Mouse (Mus musculus) kidney, embryonic 16.5 days (tissue): ENCODE results near the gene Ckap2l. TPM values are rescaled to one million over a fixed set of nuclear protein-coding genes. Genes with fewer than 3 reads are reported as not detected.

Experiments used
- ATAC-seq: fragments of 200-750 bp; cut with Nextera tagmentation; 2 replicates; pipeline ENCODE4 v1.8.0; 2017; ENCODE audit warnings: moderate TSS enrichment; ENCODE audit not compliant: low FRiP score, low TSS enrichment
- H3K27ac ChIP-seq: fragments of 300-500 bp; sonication (generic); 2 replicates; pipeline ENCODE4 v1.5.1; 2014; ENCODE audit warnings: low read length
- H3K27me3 ChIP-seq: fragments of 300-500 bp; sonication (generic); 2 replicates; pipeline ENCODE4 v1.6.1; 2014; ENCODE audit warnings: low read length, control low read depth, mixed read lengths; ENCODE audit not compliant: insufficient read depth
- H3K36me3 ChIP-seq: fragments of 300-500 bp; sonication (generic); 2 replicates; pipeline ENCODE4 v1.6.1; 2014; ENCODE audit warnings: low read length, control low read depth, mixed read lengths; ENCODE audit not compliant: insufficient read depth
- H3K4me1 ChIP-seq: fragments of 300-500 bp; sonication (generic); 2 replicates; pipeline ENCODE4 v1.6.1; 2014; ENCODE audit warnings: low read length, control low read depth, mixed read lengths; ENCODE audit not compliant: insufficient read depth
- H3K4me2 ChIP-seq: fragments of 300-500 bp; sonication (generic); replicated peaks from 2 replicates; pipeline ENCODE4 v1.6.1; 2014; ENCODE audit warnings: low read depth, low read length
- H3K4me3 ChIP-seq: fragments of 300-500 bp; sonication (generic); 2 replicates; pipeline ENCODE4 v1.5.1; 2014; ENCODE audit warnings: mild to moderate bottlenecking, low read length
- H3K9ac ChIP-seq: fragments of 300-500 bp; sonication (generic); replicated peaks from 2 replicates; pipeline ENCODE4 v1.6.1; 2014; ENCODE audit warnings: low read length
- H3K9me3 ChIP-seq: fragments of 300-500 bp; sonication (generic); 2 replicates; pipeline ENCODE4 v1.6.1; 2016; ENCODE audit warnings: low read length, control low read depth
- WGBS: fragments of 180-500 bp; shearing (Covaris S2); extraction: QIAGEN DNeasy Blood & Tissue Kit; methylation state at CpG from one replicate; pipeline ENCODE4 v1.1.7; 2014; 5-methylcytosine and 5-hydroxymethylcytosine counted together
- polyA plus RNA-seq: library from polyadenylated mRNA; unstranded; fragments of >200 nt; fragmentation: Nextera tagmentation; extraction: Ambion mirVana; gene quantifications from 2 replicates; pipeline ENCODE4 v1.2.1, GENCODE M21; 2015

The Ckap2l gene
- polyA plus RNA-seq, 1 experiment from 2014 or later, result 43.7 TPM

DNA sequence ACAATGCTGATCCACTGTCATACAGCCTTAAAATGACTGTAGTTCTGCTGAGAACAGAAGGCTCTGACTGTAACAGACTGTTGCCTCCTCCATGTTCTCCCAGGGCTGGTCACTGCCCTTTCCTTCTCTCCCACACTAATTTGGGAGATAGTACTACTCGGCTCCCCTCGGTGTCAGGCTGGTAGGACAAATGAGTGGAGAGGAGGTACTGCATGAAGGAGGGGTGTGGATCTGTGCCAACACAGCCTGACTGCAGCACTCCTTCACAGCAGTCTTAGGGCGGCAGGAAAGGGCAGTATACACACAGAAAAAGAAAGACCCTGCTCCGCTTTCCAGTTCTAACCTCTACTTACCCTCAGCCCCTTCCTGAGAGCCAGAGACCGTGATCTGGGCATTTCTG is 27.0 kb downstream of the Ckap2l start:
- Histone ChIP-seq H3K9me3 (no peaks in the 10 kb centered on the region), H3K9ac (no peak overlapping the region), H3K27ac (no peak overlapping the region), H3K4me2 (no peak overlapping the region), H3K4me3 (no peak overlapping the region), H3K4me1 (no peaks in the 10 kb centered on the region), H3K27me3 (no peaks in the 10 kb centered on the region), H3K36me3 (peaks cover 69% of the 10 kb centered on the region)
- whole genome bisulfite sequencing, result 90% methylated on average over 5 of the region's 5 CpGs
- no peak for ATAC-seq

DNA sequence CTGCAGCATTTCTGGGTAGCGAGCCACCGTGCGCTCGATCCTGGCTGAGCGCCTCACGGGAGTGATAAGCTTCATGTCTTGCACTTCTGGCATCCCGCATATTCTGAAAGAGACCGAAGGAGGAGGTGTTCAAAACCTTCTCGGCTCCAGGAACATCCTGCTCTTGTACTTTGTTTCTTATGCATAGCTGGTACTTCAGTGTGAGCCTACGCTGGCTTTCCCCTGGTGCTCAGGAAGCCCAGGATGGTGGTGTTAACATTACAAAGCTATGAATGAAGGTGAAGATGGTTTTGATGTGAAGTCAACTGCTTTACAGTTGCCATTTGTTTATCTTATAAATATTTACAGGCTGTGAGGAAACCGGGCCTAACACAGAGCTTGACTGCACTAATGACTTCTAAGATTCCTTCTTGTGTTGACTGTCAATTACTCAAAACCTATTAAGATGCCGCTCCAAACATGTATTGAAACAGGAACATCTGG is 27.8 kb downstream of the Ckap2l start:
- Histone ChIP-seq H3K4me2 (no peak overlapping the region), H3K9ac (no peak overlapping the region), H3K4me3 (no peak overlapping the region), H3K9me3 (no peaks in the 10 kb centered on the region), H3K36me3 (peaks cover 63% of the 10 kb centered on the region), H3K27me3 (no peaks in the 10 kb centered on the region), H3K4me1 (no peaks in the 10 kb centered on the region), H3K27ac (no peak overlapping the region)
- 95% methylated on average over 12 of the region's 12 CpGs for WGBS
- no peak for ATAC-seq

DNA sequence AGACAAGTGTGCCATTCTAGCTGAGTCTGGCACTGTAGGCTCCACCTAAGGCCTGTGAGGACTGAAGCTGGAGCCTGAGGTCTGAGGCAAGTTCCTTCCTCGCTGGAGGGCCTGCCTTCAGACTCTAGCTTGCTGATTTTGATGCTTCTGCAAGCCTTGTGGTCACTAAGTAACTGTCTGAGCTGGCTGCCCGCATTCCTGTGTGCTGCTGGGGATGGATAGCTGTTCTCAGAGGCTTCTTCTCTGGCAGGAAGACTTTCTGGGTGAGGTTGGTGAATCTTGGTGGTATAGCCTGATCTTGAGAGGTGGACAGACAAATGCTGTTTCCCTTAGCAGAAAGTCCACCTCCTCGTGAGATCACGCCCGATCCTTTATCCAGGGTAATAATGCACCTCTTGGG is 29.3 kb downstream of the Ckap2l start:
- H3K9me3 ChIP-seq, result no peaks in the 10 kb centered on the region
- H3K27me3 ChIP-seq, result no peaks in the 10 kb centered on the region
- no peak for ATAC-seq
- no peaks in the 10 kb centered on the region for H3K4me1 ChIP-seq
- WGBS, result 94% methylated on average over 5 of the region's 5 CpGs
- no peak overlapping the region for H3K27ac ChIP-seq
- H3K4me3 ChIP-seq, result no peak overlapping the region
- no peak overlapping the region for H3K9ac ChIP-seq
- H3K4me2 ChIP-seq, result no peak overlapping the region
- peaks cover 56% of the 10 kb centered on the region for H3K36me3 ChIP-seq

DNA sequence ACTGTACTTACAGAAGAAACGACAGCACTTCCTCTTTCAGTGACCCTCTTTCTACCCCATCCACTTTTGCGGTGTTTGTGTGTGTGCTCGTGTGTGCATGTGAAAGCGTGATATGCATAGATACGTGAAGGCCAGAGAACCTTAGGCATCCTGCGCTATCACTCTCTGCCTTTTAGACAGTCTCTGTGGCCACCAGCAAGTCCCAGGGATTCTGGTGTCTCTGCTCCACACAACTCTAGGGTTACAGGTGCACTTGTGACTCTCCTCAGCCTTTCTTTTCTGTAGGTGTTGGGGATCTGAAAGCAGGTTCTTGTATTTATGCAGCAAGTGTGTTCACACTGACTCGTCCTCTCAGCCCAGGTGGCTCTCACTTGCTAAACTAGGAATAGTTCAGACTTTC is 31.7 kb downstream of the Ckap2l start:
- Histone ChIP-seq H3K36me3 (peaks cover 40% of the 10 kb centered on the region), H3K4me2 (no peak overlapping the region), H3K4me1 (no peaks in the 10 kb centered on the region), H3K27ac (no peak overlapping the region), H3K4me3 (no peak overlapping the region), H3K9me3 (no peaks in the 10 kb centered on the region), H3K9ac (no peak overlapping the region), H3K27me3 (no peaks in the 10 kb centered on the region)
- ATAC-seq, result no peak
- WGBS, result 92% methylated on average over 7 of the region's 7 CpGs

DNA sequence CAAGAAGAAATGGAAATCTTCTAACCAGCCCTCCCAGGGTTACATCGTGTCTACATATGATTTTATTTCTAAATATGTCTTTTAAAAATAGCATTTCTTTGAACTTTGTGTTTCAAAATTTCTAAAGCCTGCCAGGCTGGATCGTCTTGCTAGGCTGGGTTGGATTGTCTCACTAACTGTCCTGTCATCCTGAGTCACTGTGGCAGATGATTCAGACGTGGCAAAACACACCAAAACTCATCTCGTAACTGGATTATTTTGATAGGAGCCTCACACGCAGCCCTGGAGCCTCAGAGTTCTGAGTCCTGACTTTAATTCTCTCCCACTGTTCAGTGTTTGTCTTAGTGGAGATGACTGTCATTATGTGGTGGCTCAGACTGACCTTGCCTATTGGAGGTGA is 33.9 kb downstream of the Ckap2l start:
- Histone ChIP-seq H3K36me3 (peaks cover 18% of the 10 kb centered on the region), H3K9me3 (no peaks in the 10 kb centered on the region), H3K4me2 (no peak overlapping the region), H3K27ac (no peak overlapping the region), H3K27me3 (no peaks in the 10 kb centered on the region), H3K9ac (no peak overlapping the region), H3K4me1 (no peaks in the 10 kb centered on the region), H3K4me3 (no peak overlapping the region)
- ATAC-seq, result no peak
- 54% methylated on average over 5 of the region's 5 CpGs for WGBS

DNA sequence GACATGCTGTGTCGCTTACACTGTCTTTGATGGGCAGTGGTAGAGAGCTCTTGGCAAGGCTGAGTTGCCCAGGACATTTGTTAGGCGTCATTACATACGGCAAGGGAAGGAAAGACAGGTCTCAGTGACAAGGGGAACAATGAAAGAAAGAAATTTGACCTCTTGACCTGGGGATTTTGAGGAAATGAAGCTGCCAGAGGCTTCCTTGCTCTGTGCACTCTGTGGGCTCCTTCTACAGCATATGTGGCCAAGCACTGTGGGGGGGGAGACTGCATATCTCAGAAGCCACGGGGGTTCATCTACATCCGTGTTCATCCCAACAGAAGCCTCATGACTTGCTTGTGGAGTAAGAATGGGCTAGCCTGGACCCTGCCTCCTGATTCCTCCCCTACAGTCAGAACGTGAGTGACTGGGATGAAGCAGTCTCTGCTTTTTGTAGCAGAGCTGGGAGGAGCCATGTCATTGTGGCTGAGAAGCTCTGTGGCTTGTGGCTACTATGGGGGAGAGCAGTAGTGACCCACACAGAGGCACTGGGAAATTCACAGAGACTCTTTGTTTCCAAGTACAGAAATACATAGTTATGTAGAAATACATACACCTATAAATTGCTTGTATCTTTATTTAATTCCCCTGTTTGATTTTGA is 35.7 kb downstream of the Ckap2l start:
- WGBS, result 59% methylated on average over 6 of the region's 6 CpGs
- Histone ChIP-seq H3K36me3 (peaks cover 3% of the 10 kb centered on the region; the same call in 1 of the 2 replicates), H3K9ac (no peak overlapping the region), H3K27me3 (no peaks in the 10 kb centered on the region), H3K9me3 (no peaks in the 10 kb centered on the region), H3K4me3 (no peak overlapping the region), H3K27ac (no peak overlapping the region), H3K4me2 (no peak overlapping the region), H3K4me1 (no peaks in the 10 kb centered on the region)
- no peak for ATAC-seq

DNA sequence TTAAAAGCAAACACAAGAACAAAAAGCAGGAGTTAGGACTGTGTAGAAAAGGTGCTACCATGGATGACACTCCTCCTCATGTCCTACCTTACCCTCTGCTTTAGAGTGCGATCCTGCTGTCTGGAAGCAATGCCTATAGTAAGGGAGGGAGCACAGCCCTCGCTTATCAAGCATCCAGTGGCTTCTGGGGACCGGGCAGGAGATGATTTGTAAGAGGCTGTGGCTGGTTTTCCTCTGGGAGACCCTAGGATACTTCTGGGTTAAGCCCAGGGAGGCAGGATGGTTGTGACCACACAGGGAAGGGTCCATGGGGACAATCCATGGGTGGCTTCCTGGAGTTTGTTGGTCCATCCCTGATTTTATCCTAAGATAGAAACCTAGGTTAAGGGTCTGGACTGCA is 36.4 kb downstream of the Ckap2l start:
- Histone ChIP-seq H3K9me3 (no peaks in the 10 kb centered on the region), H3K27ac (no peak overlapping the region), H3K4me3 (no peak overlapping the region), H3K36me3 (no peaks in the 10 kb centered on the region), H3K4me2 (no peak overlapping the region), H3K9ac (no peak overlapping the region), H3K27me3 (no peaks in the 10 kb centered on the region), H3K4me1 (no peaks in the 10 kb centered on the region)
- WGBS, result 70% methylated on average over 3 of the region's 3 CpGs
- ATAC-seq, result no peak

DNA sequence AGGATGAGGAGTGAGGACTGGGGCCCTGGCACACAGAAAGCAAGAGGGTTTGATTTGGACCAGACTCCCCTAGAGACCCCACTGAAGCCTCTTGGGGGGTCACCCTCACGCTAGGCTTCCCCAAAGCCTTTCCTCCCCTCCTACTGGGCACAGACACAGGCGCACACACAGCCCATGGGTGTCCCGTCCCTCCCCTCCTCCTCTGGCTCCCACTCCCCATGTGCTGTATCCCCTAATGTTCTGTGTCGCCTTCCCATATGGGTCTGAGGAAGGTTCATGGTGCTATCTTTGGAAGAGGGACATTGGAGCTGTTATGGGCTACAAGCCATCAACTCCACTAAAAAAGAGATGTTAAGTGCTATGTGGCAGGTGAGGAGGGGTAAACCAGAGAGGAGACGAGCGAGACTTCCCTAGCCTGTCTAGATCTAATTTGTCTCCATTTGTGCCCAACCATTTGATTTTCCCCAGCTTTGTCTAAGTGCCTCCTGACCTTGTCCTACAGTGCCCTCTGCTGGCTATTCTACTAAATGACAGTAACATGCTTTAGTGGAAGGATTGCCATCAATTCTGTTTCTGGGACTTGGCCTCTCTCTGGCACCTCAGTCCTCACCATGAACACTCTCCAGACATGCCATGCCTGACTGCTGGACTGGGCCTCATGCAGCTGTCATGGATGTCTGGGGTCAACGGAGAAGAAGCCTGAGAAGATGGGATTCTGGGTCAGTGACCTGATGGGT is 38.4 kb downstream of the Ckap2l start:
- no peak overlapping the region for H3K4me2 ChIP-seq
- H3K36me3 ChIP-seq, result no peaks in the 10 kb centered on the region
- H3K4me1 ChIP-seq, result no peaks in the 10 kb centered on the region
- 27% methylated on average over 7 of the region's 7 CpGs for WGBS
- H3K9ac ChIP-seq, result no peak overlapping the region
- peak; percentile 72 for ATAC-seq
- no peaks in the 10 kb centered on the region for H3K27me3 ChIP-seq
- no peaks in the 10 kb centered on the region for H3K9me3 ChIP-seq
- no peak overlapping the region for H3K27ac ChIP-seq
- H3K4me3 ChIP-seq, result no peak overlapping the region

DNA sequence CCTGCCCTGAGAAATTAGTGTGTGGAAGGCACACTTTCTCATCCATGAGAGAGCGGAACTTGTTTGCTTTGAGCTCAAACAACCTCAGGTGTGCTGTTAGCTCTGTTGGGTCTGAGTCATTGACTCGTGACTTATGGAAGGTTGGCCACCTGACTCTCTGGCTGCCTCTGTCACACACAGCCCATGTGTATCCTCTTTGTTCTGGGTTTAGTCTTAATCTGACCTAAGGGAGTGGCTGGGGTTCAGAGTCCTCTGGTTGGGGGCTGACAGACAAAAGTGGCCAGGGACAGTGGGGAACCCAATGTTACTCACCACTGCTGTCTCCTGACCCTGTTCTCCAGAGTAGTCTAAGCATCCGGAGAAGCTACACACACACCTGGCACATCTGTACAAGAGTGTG is 39.0 kb downstream of the Ckap2l start:
- no peak overlapping the region for H3K4me2 ChIP-seq
- no peaks in the 10 kb centered on the region for H3K27me3 ChIP-seq
- H3K36me3 ChIP-seq, result no peaks in the 10 kb centered on the region
- H3K27ac ChIP-seq, result no peak overlapping the region
- peak; percentile 31; the same call in 1 of the 2 replicates for ATAC-seq
- 88% methylated on average over 3 of the region's 3 CpGs for WGBS
- H3K9me3 ChIP-seq, result no peaks in the 10 kb centered on the region
- no peaks in the 10 kb centered on the region for H3K4me1 ChIP-seq
- no peak overlapping the region for H3K4me3 ChIP-seq
- H3K9ac ChIP-seq, result no peak overlapping the region

DNA sequence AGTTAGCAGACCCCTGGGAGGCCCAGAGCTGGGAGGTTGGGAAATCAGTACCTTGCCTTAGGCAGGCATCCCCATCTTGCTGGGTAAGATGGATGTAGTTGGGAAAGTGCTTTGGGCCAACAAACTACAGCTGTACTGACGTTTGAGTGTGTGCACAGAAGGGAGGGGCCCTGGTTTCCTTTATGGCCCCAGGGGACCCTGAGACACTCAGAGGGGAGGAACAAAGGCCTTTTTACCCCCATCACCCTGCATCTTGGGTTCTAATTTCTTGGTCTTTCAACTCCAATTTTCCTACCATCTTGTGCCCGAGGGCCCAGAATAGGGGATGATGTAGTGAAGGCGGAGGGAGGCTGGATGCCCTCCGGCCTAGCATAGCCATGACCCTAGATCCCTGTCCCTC is 41.0 kb downstream of the Ckap2l start:
- 72% methylated on average over 4 of the region's 4 CpGs for WGBS
- H3K36me3 ChIP-seq, result no peaks in the 10 kb centered on the region
- no peak overlapping the region for H3K4me3 ChIP-seq
- H3K27ac ChIP-seq, result no peak overlapping the region
- H3K4me2 ChIP-seq, result no peak overlapping the region
- no peaks in the 10 kb centered on the region for H3K27me3 ChIP-seq
- no peaks in the 10 kb centered on the region for H3K4me1 ChIP-seq
- H3K9ac ChIP-seq, result no peak overlapping the region
- ATAC-seq, result no peak
- no peaks in the 10 kb centered on the region for H3K9me3 ChIP-seq
